In the genomic region with DNA sequence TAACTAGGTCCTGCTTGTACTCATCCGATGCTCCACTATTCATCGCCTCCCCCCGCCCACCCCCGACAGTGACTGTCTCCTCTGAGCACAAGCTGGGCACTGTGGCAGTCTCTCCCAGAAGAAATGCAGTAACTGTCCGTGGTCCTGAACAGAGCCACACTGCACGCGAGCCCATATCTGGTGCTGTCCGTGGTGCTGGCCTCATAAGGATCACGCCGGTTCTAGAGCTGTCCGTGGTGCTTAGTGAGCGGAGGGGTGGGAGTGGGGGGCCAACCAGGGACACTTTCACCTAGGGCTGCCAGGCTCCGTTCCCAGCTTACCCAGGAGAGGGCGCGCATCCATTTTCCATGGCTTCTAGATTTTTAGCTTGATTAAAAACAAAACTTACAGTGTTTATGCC, we compare ENCODE assay signal across 8 mouse cellular contexts. TPM values are rescaled to one million over a fixed set of nuclear protein-coding genes. Genes with fewer than 3 reads are reported as not detected.
DNase-seq lines count a peak whose midpoint lies in the region; ATAC-seq and TF ChIP-seq lines count a peak whose summit lies in the region.

No protein-coding gene starts in this region.

- TF ChIP-seq CTCF in kidney, postnatal 0 days (IDR thresholded peaks at IDR 0.05; ENCODE audit: low read depth): peak; percentile 79

- H3K4me3 ChIP-seq in forebrain, embryonic 10.5 days: no peak overlapping the region
- H3K4me3 ChIP-seq in heart, embryonic 15.5 days: no peak overlapping the region
- H3K4me3 ChIP-seq in kidney, postnatal 0 days (replicated peaks; ENCODE audit: low read depth, low read length): no peak overlapping the region
- H3K4me3 ChIP-seq in liver, embryonic 15.5 days (replicated peaks): no peak overlapping the region
- no peak overlapping the region for H3K4me3 ChIP-seq in neural tube, embryonic 15.5 days (replicated peaks)

- H3K4me1 ChIP-seq in forebrain, embryonic 10.5 days: peaks cover 41% of the 10 kb centered on the region
- H3K4me1 ChIP-seq in heart, embryonic 15.5 days (replicated peaks): no peaks in the 10 kb centered on the region
- no peaks in the 10 kb centered on the region for H3K4me1 ChIP-seq in kidney, postnatal 0 days (replicated peaks; ENCODE audit: insufficient read depth, low read length)
- H3K4me1 ChIP-seq in liver, embryonic 15.5 days (replicated peaks): no peaks in the 10 kb centered on the region
- H3K4me1 ChIP-seq in neural tube, embryonic 15.5 days: peaks cover 49% of the 10 kb centered on the region

- peaks cover 29% of the 10 kb centered on the region for H3K36me3 ChIP-seq in forebrain, embryonic 10.5 days (replicated peaks)
- H3K36me3 ChIP-seq in heart, embryonic 15.5 days: no peaks in the 10 kb centered on the region
- H3K36me3 ChIP-seq in kidney, postnatal 0 days (ENCODE audit: insufficient read depth, low read length): no peaks in the 10 kb centered on the region
- no peaks in the 10 kb centered on the region for H3K36me3 ChIP-seq in liver, embryonic 15.5 days (replicated peaks)
- no peaks in the 10 kb centered on the region for H3K36me3 ChIP-seq in neural tube, embryonic 15.5 days

- peak; percentile 56 for ATAC-seq in heart, embryonic 15.5 days (replicated peaks; ENCODE audit: insufficient number of reproducible peaks, insufficient read depth, low FRiP score, low read depth)
- peak; percentile 84 for ATAC-seq in kidney, postnatal 0 days (replicated peaks; ENCODE audit: low FRiP score, low read depth)
- peak; percentile 18; the same call in 1 of the 2 replicates for ATAC-seq in liver, embryonic 15.5 days (ENCODE audit: insufficient read depth)
- peak; percentile 37; the same call in 1 of the 2 replicates for ATAC-seq in neural tube, embryonic 15.5 days (ENCODE audit: low FRiP score)

- H3K4me2 ChIP-seq in heart, embryonic 15.5 days: no peak overlapping the region
- no peak overlapping the region for H3K4me2 ChIP-seq in kidney, postnatal 0 days (ENCODE audit: low read length)
- no peak overlapping the region for H3K4me2 ChIP-seq in liver, embryonic 15.5 days
- H3K4me2 ChIP-seq in neural tube, embryonic 15.5 days: peak overlapping the region; percentile 20; the same call in 1 of the 2 replicates

- H3K27me3 ChIP-seq in forebrain, embryonic 10.5 days (ENCODE audit: poor library complexity, severe bottlenecking): no peaks in the 10 kb centered on the region
- no peaks in the 10 kb centered on the region for H3K27me3 ChIP-seq in heart, embryonic 15.5 days
- H3K27me3 ChIP-seq in kidney, postnatal 0 days (ENCODE audit: insufficient read depth, low read length): no peaks in the 10 kb centered on the region
- H3K27me3 ChIP-seq in liver, embryonic 15.5 days: no peaks in the 10 kb centered on the region
- no peaks in the 10 kb centered on the region for H3K27me3 ChIP-seq in neural tube, embryonic 15.5 days (replicated peaks)

- no peak overlapping the region for H3K27ac ChIP-seq in forebrain, embryonic 10.5 days
- H3K27ac ChIP-seq in heart, embryonic 15.5 days: no peak overlapping the region
- no peak overlapping the region for H3K27ac ChIP-seq in kidney, postnatal 0 days
- H3K27ac ChIP-seq in liver, embryonic 15.5 days (replicated peaks): no peak overlapping the region
- peak overlapping the region; percentile 56 for H3K27ac ChIP-seq in neural tube, embryonic 15.5 days (replicated peaks)

- H3K9ac ChIP-seq in heart, embryonic 15.5 days: no peak overlapping the region
- no peak overlapping the region for H3K9ac ChIP-seq in kidney, postnatal 0 days (ENCODE audit: low read depth, low read length)
- H3K9ac ChIP-seq in liver, embryonic 15.5 days: no peak overlapping the region
- no peak overlapping the region for H3K9ac ChIP-seq in neural tube, embryonic 15.5 days (replicated peaks)

- 16% methylated on average over 15 of the region's 15 CpGs for WGBS in forebrain, embryonic 10.5 days
- WGBS in heart, embryonic 15.5 days: 4% methylated on average over 15 of the region's 15 CpGs
- 3% methylated on average over 15 of the region's 15 CpGs for WGBS in kidney, postnatal 0 days
- 5% methylated on average over 15 of the region's 15 CpGs for WGBS in liver, embryonic 15.5 days (ENCODE audit: insufficient replicate concordance)
- 16% methylated on average over 15 of the region's 15 CpGs for WGBS in neural tube, embryonic 15.5 days

- DNase-seq in 3134 (ENCODE audit: extremely low read depth, insufficient read length, low spot score) (peak; percentile 53), ZHBTc4 (ENCODE audit: low read depth, low spot score) (peak; percentile 94)
- DNase-seq in forebrain, embryonic 10.5 days (ENCODE audit: extremely low spot score, low spot score): peak; percentile 79
- peak; percentile 94 for DNase-seq in kidney, postnatal 0 days (ENCODE audit: low spot score)
- peak; percentile 30 to 52 for DNase-seq in thymus, adult 18-20 months

- H3K9me3 ChIP-seq in forebrain, embryonic 10.5 days: peaks cover 8% of the 10 kb centered on the region; the same call in 1 of the 2 replicates
- H3K9me3 ChIP-seq in heart, embryonic 15.5 days (replicated peaks): no peaks in the 10 kb centered on the region
- H3K9me3 ChIP-seq in kidney, postnatal 0 days (replicated peaks; ENCODE audit: low read length): no peaks in the 10 kb centered on the region
- no peaks in the 10 kb centered on the region for H3K9me3 ChIP-seq in liver, embryonic 15.5 days (replicated peaks)
- H3K9me3 ChIP-seq in neural tube, embryonic 15.5 days (replicated peaks): no peaks in the 10 kb centered on the region

RNA-seq across cellular contexts. Expression of gene Phf21b, which starts 26.4 kb away (rescaled TPM):
- polyA plus RNA-seq in forebrain, embryonic 10.5 days (2016; fragmentation: Nextera tagmentation; extraction: Ambion mirVana): 6.8 and 7.6 TPM in 2 replicates
- polyA plus RNA-seq in heart, embryonic 15.5 days (2015; fragmentation: Nextera tagmentation; extraction: Ambion mirVana): 0.16 and 0.46 TPM in 2 replicates
- 0.15 and 0.24 TPM in 2 replicates for polyA plus RNA-seq in kidney, postnatal 0 days (2015; fragmentation: Nextera tagmentation; extraction: Ambion mirVana)
- polyA plus RNA-seq in liver, embryonic 15.5 days (2015; fragmentation: Nextera tagmentation; extraction: Ambion mirVana): 0.03 TPM in 1 of 2 replicates, not detected in the other
- 2.6 and 3.3 TPM in 2 replicates for polyA plus RNA-seq in neural tube, embryonic 15.5 days (2015; fragmentation: Nextera tagmentation; extraction: Ambion mirVana)

Comparison
In these comparisons a context has a peak if more than half of its experiments do, and no peak if none do; other contexts are left out.
1. DNase-seq: peak in every context shown above with its lines; median percentile 94 in ZHBTc4; 94 in kidney, postnatal 0 days; 79 in forebrain, embryonic 10.5 days; 53 in 3134; 41 in thymus, adult 18-20 months.
2. ATAC-seq: peak in every context shown above with its lines; median percentile 84 in kidney, postnatal 0 days; 56 in heart, embryonic 15.5 days; 37 in neural tube, embryonic 15.5 days; 18 in liver, embryonic 15.5 days.